In genomic region chr4:138223623-138224022, GRCm38 (mm10) we compare ENCODE assay signal across 16 mouse cellular contexts. TPM values are rescaled to one million over a fixed set of nuclear protein-coding genes. Genes with fewer than 3 reads are reported as not detected.
"Had no signal": no experiment of that assay in that cellular context is flagged by ENCODE, and none has a peak within 500 bp of the region (broad histone marks: within the 10 kb centered on the region; RNA-seq: fewer than 3 reads in every experiment).

No protein-coding gene starts in this region.

- H3K27me3 ChIP-seq: limb, embryonic 15.5 days; liver, embryonic 13.5 days; lung, embryonic 15.5 days; neural tube, embryonic 13.5 days had no signal

- ATAC-seq: liver, postnatal 0 days had no signal

- DNase-seq: kidney, adult 18-20 months; kidney, postnatal 14 days; layer of hippocampus, adult 9-11 months; layer of hippocampus, postnatal 36 days; liver, embryonic 13.5 days; liver, postnatal 0 days; lung, postnatal 14 days; midbrain, embryonic 14.5 days; right cerebral cortex, postnatal 14 days; thymus, postnatal 25 days had no signal

- H3K4me3 ChIP-seq: limb, embryonic 15.5 days; liver, embryonic 13.5 days; lung, embryonic 15.5 days; midbrain, embryonic 10.5 days; neural tube, embryonic 13.5 days had no signal

- H3K27ac ChIP-seq: limb, embryonic 15.5 days; liver, embryonic 13.5 days; lung, embryonic 15.5 days; midbrain, embryonic 10.5 days; neural tube, embryonic 13.5 days; stomach, postnatal 0 days had no signal

RNA-seq across cellular contexts. Expression of gene Sh2d5, which starts 26.6 kb away (rescaled TPM):
- total RNA-seq: monocyte, adult 5-6 weeks had no signal
